In the genomic region with DNA sequence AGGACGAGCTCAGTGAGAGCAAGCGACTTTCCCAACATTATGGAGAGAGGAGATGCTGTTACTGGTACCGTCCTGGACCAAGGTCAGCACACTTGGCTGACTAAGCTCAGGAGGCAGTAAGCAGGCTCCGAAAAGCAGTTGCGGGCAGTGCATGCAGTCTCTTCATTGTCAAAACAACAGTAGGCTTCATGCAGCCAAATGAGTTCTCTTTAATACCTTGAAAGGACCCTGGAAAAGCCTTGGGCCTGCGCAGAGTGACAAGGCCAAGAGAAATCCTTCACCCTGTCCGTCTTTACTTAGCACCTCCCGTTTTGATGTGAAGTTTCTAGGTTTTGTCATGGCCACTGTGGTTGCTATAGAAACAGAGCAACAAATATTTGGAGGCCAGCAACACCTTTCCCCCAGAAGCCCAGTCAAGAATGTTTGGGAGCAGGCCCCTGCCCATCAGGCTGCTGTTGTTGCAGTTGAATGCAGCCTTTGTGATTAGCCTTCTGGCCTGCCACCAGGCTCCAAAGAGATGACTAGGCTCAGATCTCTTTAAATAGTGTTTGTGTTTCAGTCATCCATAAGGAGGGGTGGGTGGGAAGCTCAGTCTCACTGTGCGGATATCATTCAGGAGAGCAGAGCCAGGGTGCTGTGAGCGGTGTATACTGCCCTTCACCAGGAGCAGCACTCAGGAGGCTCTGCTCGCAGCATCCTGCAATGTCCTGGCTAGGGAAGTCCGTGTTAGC, we compare ENCODE assay signal across 9 mouse cellular contexts.
DNase-seq lines count a peak whose midpoint lies in the region; ATAC-seq lines count a peak whose summit lies in the region.
"Had no signal": no experiment of that assay in that cellular context is flagged by ENCODE, and none has a peak within 500 bp of the region (broad histone marks: within the 10 kb centered on the region; RNA-seq: fewer than 3 reads in every experiment).

No protein-coding gene starts in this region.

- H3K9ac ChIP-seq in embryonic facial prominence, embryonic 14.5 days (ENCODE audit: low read depth, low read length): no peak overlapping the region
- H3K9ac ChIP-seq in hindbrain, embryonic 14.5 days: no peak overlapping the region
- no peak overlapping the region for H3K9ac ChIP-seq in neural tube, embryonic 12.5 days
- H3K9ac ChIP-seq: liver, embryonic 13.5 days had no signal

- peaks cover 11% of the 10 kb centered on the region; the same call in 1 of the 2 replicates for H3K4me1 ChIP-seq in embryonic facial prominence, embryonic 14.5 days (ENCODE audit: control insufficient read depth, insufficient read depth, low read length)
- peaks cover 23% of the 10 kb centered on the region; the same call in 1 of the 2 replicates for H3K4me1 ChIP-seq in hindbrain, embryonic 14.5 days (replicated peaks; ENCODE audit: control insufficient read depth, insufficient read depth, low read length)
- H3K4me1 ChIP-seq in neural tube, embryonic 12.5 days: peaks cover 23% of the 10 kb centered on the region

- H3K9me3 ChIP-seq in embryonic facial prominence, embryonic 14.5 days (ENCODE audit: control insufficient read depth, low read length): no peaks in the 10 kb centered on the region
- no peaks in the 10 kb centered on the region for H3K9me3 ChIP-seq in hindbrain, embryonic 14.5 days (ENCODE audit: control insufficient read depth, low read length)
- H3K9me3 ChIP-seq in neural tube, embryonic 12.5 days: no peaks in the 10 kb centered on the region
- H3K9me3 ChIP-seq: liver, embryonic 13.5 days had no signal

- peak; percentile 39 to 48 for DNase-seq in layer of hippocampus, adult 8-10 months (ENCODE audit: low spot score in 2 of 2)
- DNase-seq in layer of hippocampus, postnatal 36 days: no peak
- DNase-seq in embryonic facial prominence, embryonic 14.5 days (ENCODE audit: low spot score): no peak
- no peak for DNase-seq in hindbrain, embryonic 14.5 days (ENCODE audit: low spot score)
- no peak for DNase-seq in spleen, postnatal 10 days (ENCODE audit: low spot score in 2 of 2)
- no peak for DNase-seq in left cerebral cortex, adult 11 months (ENCODE audit: low spot score)
- DNase-seq: liver, embryonic 13.5 days had no signal

- no peaks in the 10 kb centered on the region for H3K27me3 ChIP-seq in embryonic facial prominence, embryonic 14.5 days (replicated peaks; ENCODE audit: control insufficient read depth, insufficient read depth, low read length)
- H3K27me3 ChIP-seq in hindbrain, embryonic 14.5 days (ENCODE audit: control insufficient read depth, insufficient read depth, low read length): 0 out of 2 replicates have a peak, but pooled peaks cover 4% of the 10 kb centered on the region
- H3K27me3 ChIP-seq in neural tube, embryonic 12.5 days (replicated peaks): no peaks in the 10 kb centered on the region

- H3K4me2 ChIP-seq in embryonic facial prominence, embryonic 14.5 days (ENCODE audit: low read depth, low read length): no peak overlapping the region
- H3K4me2 ChIP-seq in hindbrain, embryonic 14.5 days (replicated peaks): no peak overlapping the region
- H3K4me2 ChIP-seq in neural tube, embryonic 12.5 days (replicated peaks): no peak overlapping the region
- H3K4me2 ChIP-seq: liver, embryonic 13.5 days had no signal

- H3K4me3 ChIP-seq in embryonic facial prominence, embryonic 14.5 days (ENCODE audit: low read depth, low read length): no peak overlapping the region
- no peak overlapping the region for H3K4me3 ChIP-seq in hindbrain, embryonic 14.5 days (replicated peaks; ENCODE audit: low read length)
- H3K4me3 ChIP-seq in neural tube, embryonic 12.5 days: no peak overlapping the region
- H3K4me3 ChIP-seq: liver, embryonic 13.5 days had no signal

- H3K36me3 ChIP-seq in embryonic facial prominence, embryonic 14.5 days (ENCODE audit: control insufficient read depth, insufficient read depth, low read length): no peaks in the 10 kb centered on the region
- no peaks in the 10 kb centered on the region for H3K36me3 ChIP-seq in hindbrain, embryonic 14.5 days (replicated peaks; ENCODE audit: control insufficient read depth, insufficient read depth)
- H3K36me3 ChIP-seq in neural tube, embryonic 12.5 days: no peaks in the 10 kb centered on the region
- H3K36me3 ChIP-seq: liver, embryonic 13.5 days had no signal

- H3K27ac ChIP-seq in embryonic facial prominence, embryonic 14.5 days (replicated peaks; ENCODE audit: low read depth, low read length): no peak overlapping the region
- H3K27ac ChIP-seq in hindbrain, embryonic 14.5 days: no peak overlapping the region
- no peak overlapping the region for H3K27ac ChIP-seq in neural tube, embryonic 12.5 days
- H3K27ac ChIP-seq: liver, embryonic 13.5 days had no signal

- peak; percentile 51; the same call in 1 of the 2 replicates for ATAC-seq in embryonic facial prominence, embryonic 14.5 days (ENCODE audit: low read depth)
- peak; percentile 78 for ATAC-seq in hindbrain, embryonic 14.5 days (ENCODE audit: low FRiP score)
- peak; percentile 57 for ATAC-seq in neural tube, embryonic 12.5 days (ENCODE audit: low FRiP score, low read depth)
- ATAC-seq in erythroid progenitor cell, adult 5-6 weeks (replicated peaks; ENCODE audit: low FRiP score, poor library complexity, severe bottlenecking): no peak

- 65% methylated on average over 12 of the region's 12 CpGs for WGBS in embryonic facial prominence, embryonic 14.5 days
- WGBS in hindbrain, embryonic 14.5 days: 29% methylated on average over 12 of the region's 12 CpGs
- 54% methylated on average over 12 of the region's 12 CpGs for WGBS in neural tube, embryonic 12.5 days

Comparison
In these comparisons a context has a peak if more than half of its experiments do, and no peak if none do; other contexts are left out.
1. DNase-seq: peak in layer of hippocampus, adult 8-10 months (2 of 2); none in layer of hippocampus, postnatal 36 days (0 of 2), embryonic facial prominence, embryonic 14.5 days (single experiment), hindbrain, embryonic 14.5 days (single experiment), spleen, postnatal 10 days (0 of 2) and left cerebral cortex, adult 11 months (single experiment).